Mouse (Mus musculus) liver, embryonic 13.5 days (tissue): Measurements from ENCODE around the gene Ttll7. TPM values are rescaled to one million over a fixed set of nuclear protein-coding genes. Genes with fewer than 3 reads are reported as not detected.

ENCODE experiments used
- ATAC-seq: fragments of 200-750 bp; cut with Nextera tagmentation; 2 replicates; pipeline ENCODE4 v1.8.0; 2017; ENCODE audit warnings: low read depth, mild to moderate bottlenecking, moderate number of reproducible peaks, moderate library complexity
- DNase-seq: peaks from one replicate; pipeline ENCODE4 v3.0.0; 2022
- H3K27ac ChIP-seq: fragments of 300-500 bp; sonication (generic); 2 replicates; pipeline ENCODE4 v1.5.1; 2015; ENCODE audit warnings: moderate library complexity, mild to moderate bottlenecking, inconsistent platforms
- H3K27me3 ChIP-seq: fragments of 300-500 bp; sonication (generic); 2 replicates; pipeline ENCODE4 v1.6.1; 2015; ENCODE audit warnings: mild to moderate bottlenecking, inconsistent platforms
- H3K36me3 ChIP-seq: fragments of 300-500 bp; sonication (generic); 2 replicates; pipeline ENCODE4 v1.6.1; 2015; ENCODE audit warnings: mild to moderate bottlenecking, inconsistent platforms
- H3K4me1 ChIP-seq: fragments of 300-500 bp; sonication (generic); replicated peaks from 2 replicates; pipeline ENCODE4 v1.6.1; 2015; ENCODE audit warnings: inconsistent platforms
- H3K4me2 ChIP-seq: fragments of 300-500 bp; sonication (generic); 2 replicates; pipeline ENCODE4 v1.6.1; 2015; ENCODE audit warnings: inconsistent platforms, mild to moderate bottlenecking, moderate library complexity
- H3K4me3 ChIP-seq: fragments of 300-500 bp; sonication (generic); replicated peaks from 2 replicates; pipeline ENCODE4 v1.5.1; 2015; ENCODE audit warnings: mild to moderate bottlenecking, inconsistent platforms
- H3K9ac ChIP-seq: fragments of 300-500 bp; sonication (generic); 2 replicates; pipeline ENCODE4 v1.6.1; 2015; ENCODE audit warnings: mild to moderate bottlenecking, inconsistent platforms
- H3K9me3 ChIP-seq: fragments of 300-500 bp; sonication (generic); replicated peaks from 2 replicates; pipeline ENCODE4 v1.6.1; 2016; ENCODE audit warnings: inconsistent platforms
- WGBS: fragments of 180-500 bp; shearing (Covaris S2); methylation state at CpG from one replicate; pipeline ENCODE4 v1.1.7; 2015; ENCODE audit not compliant: insufficient replicate concordance; 5-methylcytosine and 5-hydroxymethylcytosine counted together
- polyA plus RNA-seq: library from polyadenylated mRNA; unstranded; fragments of >200 nt; fragmentation: Nextera tagmentation; extraction: Ambion mirVana; gene quantifications from 2 replicates; pipeline ENCODE4 v1.2.1, GENCODE M21; 2015

The Ttll7 gene
- polyA plus RNA-seq, 1 experiment from 2014 or later, result 0.48 TPM

DNA sequence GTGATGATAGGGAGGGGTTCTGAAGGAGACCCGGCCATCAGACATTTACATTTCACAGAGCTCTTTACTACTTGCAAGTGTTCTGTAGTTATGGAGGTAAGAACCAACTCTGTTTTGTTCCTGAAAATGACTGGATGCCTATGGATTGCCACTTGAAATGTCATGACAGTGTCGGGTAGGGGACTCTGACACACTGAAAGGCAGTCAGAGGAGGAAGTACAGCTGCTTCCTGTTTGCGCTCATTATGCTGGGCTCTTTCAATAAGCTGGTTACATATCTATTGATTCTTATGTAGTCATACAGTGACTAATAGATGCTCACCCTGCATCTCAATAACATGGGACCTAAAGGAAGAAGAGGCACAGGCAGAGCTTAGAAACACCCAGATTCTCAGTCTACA, 148.8 kb downstream of the Ttll7 start:
- no peaks in the 10 kb centered on the region for H3K4me1 ChIP-seq
- 44% methylated on average over 3 of the region's 3 CpGs for WGBS
- no peak overlapping the region for H3K27ac ChIP-seq
- H3K9me3 ChIP-seq, result no peaks in the 10 kb centered on the region
- no peak overlapping the region for H3K4me2 ChIP-seq
- ATAC-seq, result no peak
- no peak for DNase-seq
- H3K36me3 ChIP-seq, result no peaks in the 10 kb centered on the region
- no peak overlapping the region for H3K9ac ChIP-seq
- H3K27me3 ChIP-seq, result no peaks in the 10 kb centered on the region
- no peak overlapping the region for H3K4me3 ChIP-seq

GRCm38 (mm10) chr3:147001557-147001956, 149.4 kb downstream of the Ttll7 start:
- no peaks in the 10 kb centered on the region for H3K27me3 ChIP-seq
- no peaks in the 10 kb centered on the region for H3K4me1 ChIP-seq
- ATAC-seq (no peak), DNase-seq (no peak)
- 56% methylated on average over 3 of the region's 3 CpGs for WGBS
- H3K4me2 ChIP-seq, result no peak overlapping the region
- H3K27ac ChIP-seq, result no peak overlapping the region
- no peaks in the 10 kb centered on the region for H3K36me3 ChIP-seq
- H3K9ac ChIP-seq, result no peak overlapping the region
- H3K4me3 ChIP-seq, result no peak overlapping the region
- H3K9me3 ChIP-seq, result no peaks in the 10 kb centered on the region

GRCm38 (mm10) chr3:147016506-147016905, 164.3 kb downstream of the Ttll7 start:
- H3K36me3 ChIP-seq, result no peaks in the 10 kb centered on the region
- no peaks in the 10 kb centered on the region for H3K27me3 ChIP-seq
- ATAC-seq (no peak), DNase-seq (no peak)
- no peaks in the 10 kb centered on the region for H3K9me3 ChIP-seq
- no peak overlapping the region for H3K9ac ChIP-seq
- 63% methylated on average over 6 of the region's 6 CpGs for WGBS
- no peak overlapping the region for H3K4me3 ChIP-seq
- H3K4me1 ChIP-seq, result no peaks in the 10 kb centered on the region
- no peak overlapping the region for H3K27ac ChIP-seq
- H3K4me2 ChIP-seq, result no peak overlapping the region

- H3K27ac ChIP-seq, result no peak overlapping the region
- 65% methylated on average over 5 of the region's 5 CpGs for WGBS
- no peak overlapping the region for H3K4me2 ChIP-seq
- ATAC-seq (no peak), DNase-seq (no peak)
- no peak overlapping the region for H3K4me3 ChIP-seq
- no peaks in the 10 kb centered on the region for H3K36me3 ChIP-seq
- H3K9me3 ChIP-seq, result no peaks in the 10 kb centered on the region
- no peak overlapping the region for H3K9ac ChIP-seq
- H3K27me3 ChIP-seq, result no peaks in the 10 kb centered on the region
- no peaks in the 10 kb centered on the region for H3K4me1 ChIP-seq
These were observed 167.3 kb downstream of the Ttll7 start for GRCm38 (mm10) chr3:147019506-147019905.

- no peak for ATAC-seq
- H3K4me3 ChIP-seq, result no peak overlapping the region
- DNase-seq, result no peak
- WGBS, result 74% methylated on average over 5 of the region's 5 CpGs
- no peak overlapping the region for H3K9ac ChIP-seq
- no peaks in the 10 kb centered on the region for H3K4me1 ChIP-seq
- 0 out of 2 replicates have a peak, but pooled peaks cover 4% of the 10 kb centered on the region for H3K9me3 ChIP-seq
- no peak overlapping the region for H3K4me2 ChIP-seq
- no peaks in the 10 kb centered on the region for H3K27me3 ChIP-seq
- H3K36me3 ChIP-seq, result no peaks in the 10 kb centered on the region
- H3K27ac ChIP-seq, result no peak overlapping the region
These were observed 174.1 kb downstream of the Ttll7 start for GRCm38 (mm10) chr3:147026248-147026647.

DNA sequence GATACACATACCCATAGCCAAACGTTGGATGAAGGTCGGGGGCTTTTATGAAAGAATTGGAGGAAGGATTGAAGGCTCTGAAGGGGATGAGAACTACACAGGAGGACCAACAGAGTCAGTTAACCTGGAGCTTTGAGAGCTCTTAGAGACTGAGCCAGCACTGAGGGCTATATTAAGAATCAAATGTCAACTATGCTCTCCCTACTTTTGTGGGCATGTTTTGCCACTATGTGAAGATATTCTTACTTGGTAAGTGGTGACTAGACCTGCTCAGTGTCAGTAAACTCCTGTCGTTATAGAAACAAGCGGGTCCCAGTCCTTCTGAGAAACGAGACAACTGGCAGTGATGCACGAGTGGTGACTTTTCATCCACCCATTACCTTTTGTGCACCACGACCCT, 176.2 kb downstream of the Ttll7 start:
- H3K4me3 ChIP-seq, result no peak overlapping the region
- ATAC-seq (no peak), DNase-seq (no peak)
- 69% methylated on average over 7 of the region's 7 CpGs for WGBS
- no peaks in the 10 kb centered on the region for H3K4me1 ChIP-seq
- H3K36me3 ChIP-seq, result no peaks in the 10 kb centered on the region
- no peaks in the 10 kb centered on the region for H3K27me3 ChIP-seq
- no peak overlapping the region for H3K4me2 ChIP-seq
- no peak overlapping the region for H3K27ac ChIP-seq
- H3K9ac ChIP-seq, result no peak overlapping the region
- H3K9me3 ChIP-seq, result 0 out of 2 replicates have a peak, but pooled peaks cover 4% of the 10 kb centered on the region

- no peak overlapping the region for H3K4me3 ChIP-seq
- no peak overlapping the region for H3K27ac ChIP-seq
- DNase-seq (no peak), ATAC-seq (no peak)
- WGBS, result 70% methylated on average over 11 of the region's 11 CpGs
- no peaks in the 10 kb centered on the region for H3K27me3 ChIP-seq
- H3K9me3 ChIP-seq, result 0 out of 2 replicates have a peak, but pooled peaks cover 4% of the 10 kb centered on the region
- H3K9ac ChIP-seq, result no peak overlapping the region
- H3K4me2 ChIP-seq, result no peak overlapping the region
- H3K36me3 ChIP-seq, result no peaks in the 10 kb centered on the region
- no peaks in the 10 kb centered on the region for H3K4me1 ChIP-seq
These were observed 177.6 kb downstream of the Ttll7 start for GRCm38 (mm10) chr3:147029718-147030117.

DNA sequence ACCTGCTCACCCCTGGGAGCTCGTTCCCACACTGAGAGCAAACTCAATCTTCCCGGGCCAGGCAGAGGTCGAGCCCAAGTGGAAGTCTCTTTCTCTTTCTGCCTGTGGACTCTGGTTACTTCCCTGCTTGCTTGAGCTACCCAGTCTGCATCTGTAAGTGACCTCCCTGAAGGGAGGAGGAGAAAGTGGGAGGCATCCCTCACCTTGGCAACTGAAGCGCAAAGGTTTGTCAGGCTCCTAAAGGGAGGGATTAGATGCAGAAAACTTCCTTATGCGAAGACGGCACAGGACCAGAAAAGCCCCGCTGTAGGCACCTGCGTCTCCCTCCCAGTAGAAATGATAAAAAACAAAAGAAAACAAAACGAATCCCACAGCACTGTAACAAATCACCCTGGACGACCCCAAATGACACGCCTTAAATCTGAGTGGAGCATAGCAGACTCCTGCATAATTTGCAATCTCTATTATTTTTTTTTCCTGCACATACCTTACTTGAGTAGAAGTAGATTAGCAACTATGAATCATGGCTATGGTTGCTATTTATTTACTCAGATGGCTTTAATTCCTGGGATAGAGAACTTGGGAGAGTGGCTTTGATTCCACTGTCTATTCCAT, 178.2 kb downstream of the Ttll7 start:
- no peaks in the 10 kb centered on the region for H3K4me1 ChIP-seq
- H3K9ac ChIP-seq, result no peak overlapping the region
- H3K4me2 ChIP-seq, result no peak overlapping the region
- no peaks in the 10 kb centered on the region for H3K27me3 ChIP-seq
- no peak overlapping the region for H3K4me3 ChIP-seq
- 0 out of 2 replicates have a peak, but pooled peaks cover 4% of the 10 kb centered on the region for H3K9me3 ChIP-seq
- WGBS, result 48% methylated on average over 11 of the region's 11 CpGs
- H3K36me3 ChIP-seq, result no peaks in the 10 kb centered on the region
- DNase-seq (no peak), ATAC-seq (no peak)
- no peak overlapping the region for H3K27ac ChIP-seq

Other genes with a start within 250 kb of the Ttll7 start
- gene Dnase2b, start 236.8 kb upstream of the Ttll7 start, polyA plus RNA-seq, result 0.35 and 0.54 TPM in 2 replicates
- not detected in 2 replicates for gene 4930503B20Rik, start 201.1 kb upstream of the Ttll7 start, polyA plus RNA-seq
- 0.22 and 0.44 TPM in 2 replicates for gene Samd13, start 166.8 kb upstream of the Ttll7 start, polyA plus RNA-seq
- 13.8 and 16.8 TPM in 2 replicates for gene Prkacb, start 39.4 kb upstream of the Ttll7 start, polyA plus RNA-seq